Mouse (Mus musculus) heart, embryonic 13.5 days (tissue): ENCODE data around the gene Cops3. TPM values are rescaled to one million over a fixed set of nuclear protein-coding genes. Genes with fewer than 3 reads are reported as not detected.

Experiments
- ATAC-seq: fragments of 200-750 bp; cut with Nextera tagmentation; 2 replicates; pipeline ENCODE4 v1.8.0; 2017; ENCODE audit warnings: moderate TSS enrichment; ENCODE audit not compliant: insufficient number of reproducible peaks, low FRiP score, low TSS enrichment; ENCODE audit errors: extremely low read depth
- H3K27ac ChIP-seq: fragments of 300-500 bp; sonication (generic); replicated peaks from 2 replicates; pipeline ENCODE4 v1.5.1; 2015; ENCODE audit warnings: moderate library complexity, mild to moderate bottlenecking, inconsistent platforms
- H3K27me3 ChIP-seq: fragments of 300-500 bp; sonication (generic); replicated peaks from 2 replicates; pipeline ENCODE4 v1.6.1; 2015; ENCODE audit warnings: mild to moderate bottlenecking, inconsistent platforms
- H3K36me3 ChIP-seq: fragments of 300-500 bp; sonication (generic); 2 replicates; pipeline ENCODE4 v1.6.1; 2015; ENCODE audit warnings: mild to moderate bottlenecking, inconsistent platforms
- H3K4me1 ChIP-seq: fragments of 300-500 bp; sonication (generic); 2 replicates; pipeline ENCODE4 v1.6.1; 2015; ENCODE audit warnings: inconsistent platforms
- H3K4me2 ChIP-seq: fragments of 300-500 bp; sonication (generic); 2 replicates; pipeline ENCODE4 v1.6.1; 2015; ENCODE audit warnings: inconsistent platforms, mild to moderate bottlenecking, moderate library complexity
- H3K4me3 ChIP-seq: fragments of 300-500 bp; sonication (generic); 2 replicates; pipeline ENCODE4 v1.5.1; 2015; ENCODE audit warnings: moderate library complexity, mild to moderate bottlenecking, inconsistent platforms
- H3K9ac ChIP-seq: fragments of 300-500 bp; sonication (generic); 2 replicates; pipeline ENCODE4 v1.6.1; 2015; ENCODE audit warnings: inconsistent platforms, mild to moderate bottlenecking, moderate library complexity
- H3K9me3 ChIP-seq: fragments of 300-500 bp; sonication (generic); 2 replicates; pipeline ENCODE4 v1.6.1; 2016; ENCODE audit warnings: inconsistent platforms
- WGBS: fragments of 180-500 bp; shearing (Covaris S2); methylation state at CpG from one replicate; pipeline ENCODE4 v1.1.7; 2015; ENCODE audit warnings: mixed read lengths; 5-methylcytosine and 5-hydroxymethylcytosine counted together
- polyA plus RNA-seq: library from polyadenylated mRNA; unstranded; fragments of >200 nt; fragmentation: Nextera tagmentation; extraction: Ambion mirVana; gene quantifications from 2 replicates; pipeline ENCODE4 v1.2.1, GENCODE M21; 2015

Cops3 gene
- polyA plus RNA-seq, 1 experiment from 2014 or later = 152 TPM

DNA sequence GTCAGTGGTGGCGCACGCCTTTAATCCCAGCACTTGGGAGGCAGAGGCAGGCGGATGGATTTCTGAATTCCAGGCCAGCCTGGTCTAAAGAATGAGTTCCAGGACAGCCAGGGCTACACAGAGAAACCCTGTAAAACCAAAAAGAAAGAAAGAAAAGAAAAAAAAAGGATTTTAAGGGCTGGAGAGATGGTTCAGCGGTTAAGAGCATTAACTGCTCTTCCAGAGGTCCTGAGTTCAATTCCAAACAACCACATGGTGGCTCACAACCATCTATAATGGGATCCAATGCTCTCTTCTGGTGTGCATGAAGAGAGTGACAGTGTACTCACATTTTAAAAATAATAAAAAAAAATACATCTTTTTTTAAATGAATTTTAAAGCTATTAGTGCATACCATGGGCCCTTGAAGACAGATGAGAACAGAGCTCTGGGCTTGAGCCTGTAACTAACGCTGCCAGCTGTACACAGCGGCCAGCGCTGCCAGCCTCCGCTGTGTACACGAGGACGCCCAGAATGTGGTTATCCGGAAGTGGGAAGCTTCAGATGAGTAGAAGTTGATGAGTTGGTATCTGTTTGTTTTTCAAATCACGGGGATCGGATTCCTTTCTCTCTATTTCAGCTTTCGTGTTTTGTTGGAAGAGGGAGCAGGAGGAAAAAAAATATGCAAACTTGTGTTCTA lies 29.0 kb downstream of the Cops3 start:
- Histone ChIP-seq H3K36me3 (peaks cover 27% of the 10 kb centered on the region), H3K4me2 (peak overlapping the region; percentile 79), H3K27ac (peak overlapping the region; percentile 96), H3K4me3 (peak overlapping the region; percentile 61), H3K9me3 (no peaks in the 10 kb centered on the region), H3K4me1 (peaks cover 28% of the 10 kb centered on the region), H3K9ac (peak overlapping the region; percentile 93), H3K27me3 (no peaks in the 10 kb centered on the region)
- 56% methylated on average over 14 of the region's 14 CpGs for WGBS
- no peak for ATAC-seq

DNA sequence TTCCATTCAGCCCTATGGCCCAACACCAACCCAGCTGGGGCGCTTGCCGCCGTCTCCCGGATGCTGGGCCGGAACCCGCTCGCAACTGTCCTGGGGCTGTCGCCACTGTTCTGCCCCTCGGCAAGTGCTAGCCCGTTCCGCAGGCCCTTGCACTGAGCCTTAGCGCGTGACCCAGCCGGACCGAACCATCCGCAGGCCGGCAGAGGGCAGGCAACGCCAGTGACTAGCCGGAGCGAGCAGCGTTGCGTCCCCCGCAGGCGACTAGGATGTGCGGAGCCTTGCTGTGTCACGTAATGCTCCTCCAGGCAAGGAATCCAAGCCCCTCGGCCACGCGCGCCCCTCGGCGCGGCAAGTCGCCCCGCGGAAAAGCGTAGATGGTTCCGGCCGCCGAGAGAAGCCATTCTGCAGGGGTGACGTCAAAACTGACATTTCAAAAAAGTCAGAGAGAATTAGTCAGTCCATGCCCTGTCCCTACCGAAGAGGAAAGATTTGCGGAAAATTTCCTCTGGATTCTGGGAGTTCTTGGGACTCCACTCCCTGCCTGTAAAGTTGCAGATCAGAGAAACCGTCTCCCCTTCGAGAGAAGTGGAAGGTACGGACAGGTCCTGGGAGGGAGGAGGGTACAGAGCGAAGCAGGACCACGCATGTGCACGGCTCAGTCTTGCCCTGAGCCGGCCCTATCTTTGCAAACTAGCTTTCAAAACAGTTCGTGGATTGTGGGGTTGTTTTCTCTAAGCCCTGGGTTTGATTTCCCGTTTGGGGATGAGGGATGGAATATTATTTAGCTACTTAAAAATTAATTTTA lies 29.8 kb downstream of the Cops3 start, which contains the start of gene Flcn:
Gene Flcn (minus strand): TSS at position 347 of the 805 bp plus-strand sequence.
- Histone ChIP-seq H3K27ac (peak within 1 kb of the TSS; percentile 96), H3K9me3 (no peaks in the 10 kb centered on the region), H3K9ac (peak within 1 kb of the TSS; percentile 93), H3K36me3 (peaks cover 31% of the 10 kb centered on the region), H3K4me3 (peak within 1 kb of the TSS; percentile 61), H3K4me2 (peak within 1 kb of the TSS; percentile 79), H3K4me1 (peaks cover 28% of the 10 kb centered on the region), H3K27me3 (no peaks in the 10 kb centered on the region)
- ATAC-seq = peak; percentile 90
- WGBS = under 1% methylated on average over 52 of the region's 52 CpGs

DNA sequence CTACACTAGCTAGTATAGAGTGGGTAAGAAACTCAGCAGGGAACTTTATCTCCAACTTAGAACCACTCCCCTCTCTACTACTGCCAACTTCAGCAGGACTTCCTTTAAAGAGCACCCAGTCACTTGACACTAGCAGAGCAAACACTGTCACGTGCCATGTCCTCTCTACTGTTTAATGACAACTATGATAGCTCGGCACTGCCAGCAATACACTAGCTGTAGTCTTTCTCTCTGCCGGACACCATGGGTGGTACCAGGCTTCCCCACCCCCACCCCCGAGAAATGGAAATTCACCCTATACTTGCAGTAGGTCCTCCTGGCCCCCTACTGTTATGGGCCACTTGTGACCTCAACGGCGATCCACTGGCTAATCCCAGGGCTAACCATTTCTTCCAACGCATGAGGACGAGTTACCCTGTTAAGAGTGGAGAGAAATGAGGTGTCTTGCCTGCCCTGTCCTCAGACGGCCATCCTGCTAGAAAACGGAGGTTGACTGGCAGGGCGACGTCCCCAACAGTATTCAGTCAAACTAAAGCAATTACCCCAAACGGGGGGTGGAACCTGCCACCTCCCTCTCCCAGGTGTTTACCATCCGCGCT lies 30.5 kb downstream of the Cops3 start:
- Histone ChIP-seq H3K27me3 (no peaks in the 10 kb centered on the region), H3K4me2 (peak overlapping the region; percentile 79), H3K9me3 (no peaks in the 10 kb centered on the region), H3K9ac (peak overlapping the region; percentile 93), H3K36me3 (peaks cover 38% of the 10 kb centered on the region), H3K4me3 (peak overlapping the region; percentile 61), H3K27ac (peak overlapping the region; percentile 96), H3K4me1 (peaks cover 28% of the 10 kb centered on the region)
- ATAC-seq = peak; percentile 48
- under 1% methylated on average over 15 of the region's 15 CpGs for WGBS

DNA sequence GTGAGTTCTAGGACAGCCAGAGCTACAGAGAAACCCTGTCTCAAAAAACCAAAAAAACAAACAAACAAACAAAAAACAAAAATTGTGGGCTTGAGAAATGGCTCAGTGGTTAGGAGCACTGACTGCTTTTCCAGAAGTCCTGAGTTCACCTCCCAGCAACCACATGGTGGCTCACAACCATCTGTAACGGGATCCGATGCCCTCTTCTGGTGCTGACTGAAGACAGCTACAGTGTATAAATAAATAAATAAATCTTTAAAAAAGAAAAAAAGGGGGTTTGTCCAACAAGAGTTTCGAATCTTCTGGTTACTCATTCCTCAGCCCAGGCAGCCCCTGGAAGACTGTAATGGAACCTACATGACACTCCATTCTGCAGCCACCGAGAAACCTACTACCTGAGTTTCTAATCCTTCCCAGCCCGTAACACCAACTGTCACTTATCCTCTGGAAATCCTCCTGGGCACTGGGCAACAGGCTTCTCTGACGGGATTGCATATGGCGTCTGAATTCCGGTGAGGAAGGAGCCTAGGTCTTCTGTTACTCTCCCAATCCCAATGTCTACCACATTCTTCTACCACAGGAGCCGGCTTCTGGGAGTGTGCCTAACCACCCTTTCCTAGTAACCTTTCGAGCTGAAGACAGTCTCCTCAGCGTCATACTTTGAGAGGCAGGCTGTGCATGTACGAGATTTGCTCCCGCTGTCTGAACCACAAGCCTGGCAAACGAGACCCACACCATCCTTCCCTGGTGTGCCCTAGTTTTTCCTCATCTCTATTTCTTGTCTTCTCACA lies 31.3 kb downstream of the Cops3 start:
- Histone ChIP-seq H3K9me3 (no peaks in the 10 kb centered on the region), H3K27me3 (no peaks in the 10 kb centered on the region), H3K27ac (peak overlapping the region; percentile 96), H3K9ac (peak overlapping the region; percentile 93), H3K4me2 (peak overlapping the region; percentile 79), H3K4me3 (peak overlapping the region; percentile 61), H3K4me1 (peaks cover 28% of the 10 kb centered on the region), H3K36me3 (peaks cover 46% of the 10 kb centered on the region)
- 61% methylated on average over 14 of the region's 14 CpGs for WGBS
- ATAC-seq = no peak

DNA sequence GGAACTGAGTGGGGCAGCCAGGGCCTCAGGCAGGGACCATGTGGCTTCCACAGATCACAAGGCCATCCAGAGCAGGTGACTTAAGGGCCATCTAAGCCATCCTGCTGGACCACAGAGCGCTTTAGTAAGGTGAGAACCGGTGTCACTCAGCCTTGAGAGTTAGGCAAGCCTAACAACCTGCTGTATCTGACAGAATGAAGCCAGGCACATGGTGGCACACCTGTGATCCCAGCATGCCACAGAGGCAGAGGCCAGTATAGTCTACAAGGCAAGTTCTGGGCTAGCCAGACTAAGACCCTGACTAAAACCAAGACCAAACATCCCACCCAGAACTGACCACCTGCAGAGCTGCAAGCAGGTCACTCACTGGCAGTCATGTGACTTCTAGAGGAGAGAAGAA lies 34.0 kb downstream of the Cops3 start:
- Histone ChIP-seq H3K36me3 (peaks cover 73% of the 10 kb centered on the region), H3K4me3 (no peak overlapping the region), H3K27ac (no peak overlapping the region), H3K9me3 (no peaks in the 10 kb centered on the region), H3K4me1 (peaks cover 18% of the 10 kb centered on the region), H3K9ac (0 out of 2 replicates have a peak overlapping the region, but pooled peaks have one; percentile 33), H3K4me2 (no peak overlapping the region), H3K27me3 (no peaks in the 10 kb centered on the region)
- 91% methylated on average over 2 of the region's 2 CpGs for WGBS
- no peak for ATAC-seq

DNA sequence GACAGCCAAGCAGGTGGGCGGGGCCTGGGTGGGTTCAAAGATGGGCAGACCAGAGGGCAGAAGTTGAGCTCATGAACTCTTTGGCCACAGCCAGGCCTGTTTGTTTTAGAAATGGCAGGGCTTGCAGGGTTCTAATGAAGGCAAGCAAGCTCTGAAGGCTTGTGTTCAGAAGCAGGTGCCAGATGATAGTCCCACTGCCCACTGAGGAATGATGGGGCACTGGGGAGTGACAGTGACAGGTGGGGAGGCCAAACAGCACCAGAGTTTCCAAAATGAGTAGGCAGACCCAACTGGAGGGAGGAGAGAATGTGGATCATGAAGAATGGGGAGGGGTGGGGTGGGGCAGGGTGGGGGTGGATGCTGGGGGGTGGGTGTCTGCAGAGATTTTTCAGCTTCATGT lies 34.4 kb downstream of the Cops3 start:
- Histone ChIP-seq H3K4me1 (peaks cover 16% of the 10 kb centered on the region), H3K9me3 (no peaks in the 10 kb centered on the region), H3K27me3 (no peaks in the 10 kb centered on the region), H3K36me3 (peaks cover 77% of the 10 kb centered on the region), H3K9ac (no peak overlapping the region), H3K4me2 (no peak overlapping the region), H3K27ac (no peak overlapping the region), H3K4me3 (no peak overlapping the region)
- 86% methylated on average over 1 of the region's 1 CpGs for WGBS
- ATAC-seq = no peak

DNA sequence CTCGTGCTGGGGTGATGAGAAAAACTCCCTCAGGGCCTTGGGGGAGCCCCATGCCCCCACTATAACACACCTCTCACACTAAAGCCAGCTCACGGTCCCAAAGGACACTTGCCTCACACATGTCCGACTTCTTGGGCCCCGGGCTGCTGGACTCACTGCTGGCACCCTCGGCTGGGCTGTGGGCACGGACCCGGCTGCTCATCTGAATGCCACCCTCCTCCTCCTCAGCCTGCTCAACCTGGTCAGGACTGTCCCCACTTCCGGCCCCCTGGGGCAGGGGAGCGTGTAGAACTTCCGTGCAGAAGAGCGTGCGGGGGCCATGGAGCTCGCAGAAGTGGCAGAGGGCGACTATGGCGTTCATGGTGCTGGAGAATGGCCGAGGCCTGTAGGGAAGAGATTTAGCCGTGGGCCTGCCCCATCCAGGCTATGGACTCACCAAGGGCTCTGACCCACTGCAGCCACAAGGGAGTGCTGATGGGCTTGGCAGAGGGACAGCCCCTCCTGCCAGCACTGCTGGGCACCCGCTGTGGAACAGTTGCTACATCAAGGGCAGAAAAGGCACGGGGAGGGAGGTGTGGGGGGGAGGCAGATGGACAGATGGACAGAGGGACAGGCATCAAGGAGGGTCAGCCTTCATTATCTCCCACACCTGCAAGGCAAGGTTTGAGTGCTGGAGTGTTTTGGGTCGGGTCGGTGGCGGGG lies 35.1 kb downstream of the Cops3 start:
- Histone ChIP-seq H3K4me1 (peaks cover 16% of the 10 kb centered on the region), H3K36me3 (peaks cover 84% of the 10 kb centered on the region), H3K4me3 (no peak overlapping the region), H3K27me3 (no peaks in the 10 kb centered on the region), H3K4me2 (no peak overlapping the region), H3K9ac (no peak overlapping the region), H3K9me3 (no peaks in the 10 kb centered on the region), H3K27ac (no peak overlapping the region)
- no peak for ATAC-seq
- WGBS = 87% methylated on average over 22 of the region's 22 CpGs

DNA sequence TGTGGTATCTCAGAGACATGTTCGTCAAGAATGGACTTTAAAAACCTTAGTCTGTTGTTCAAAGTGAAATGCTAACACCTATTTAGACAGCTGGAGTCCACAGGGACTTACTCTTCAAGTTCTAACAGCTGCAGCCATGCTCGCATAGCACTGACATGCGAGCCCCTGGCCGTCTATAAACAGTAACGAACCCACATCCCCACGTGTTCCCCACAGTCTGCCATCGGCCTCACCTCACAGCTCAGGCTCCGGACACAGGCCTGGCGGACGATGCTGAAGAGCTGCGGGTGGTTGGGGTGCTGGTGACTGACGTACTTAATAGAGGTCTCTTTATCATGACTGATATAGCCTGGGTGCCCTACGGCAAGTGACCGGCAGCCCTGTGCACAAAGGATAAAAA lies 36.1 kb downstream of the Cops3 start:
- Histone ChIP-seq H3K4me3 (no peak overlapping the region), H3K9ac (no peak overlapping the region), H3K4me2 (no peak overlapping the region), H3K9me3 (no peaks in the 10 kb centered on the region), H3K27me3 (no peaks in the 10 kb centered on the region), H3K36me3 (peaks cover 94% of the 10 kb centered on the region), H3K27ac (no peak overlapping the region), H3K4me1 (peaks cover 10% of the 10 kb centered on the region)
- 75% methylated on average over 14 of the region's 14 CpGs for WGBS
- no peak for ATAC-seq

DNA sequence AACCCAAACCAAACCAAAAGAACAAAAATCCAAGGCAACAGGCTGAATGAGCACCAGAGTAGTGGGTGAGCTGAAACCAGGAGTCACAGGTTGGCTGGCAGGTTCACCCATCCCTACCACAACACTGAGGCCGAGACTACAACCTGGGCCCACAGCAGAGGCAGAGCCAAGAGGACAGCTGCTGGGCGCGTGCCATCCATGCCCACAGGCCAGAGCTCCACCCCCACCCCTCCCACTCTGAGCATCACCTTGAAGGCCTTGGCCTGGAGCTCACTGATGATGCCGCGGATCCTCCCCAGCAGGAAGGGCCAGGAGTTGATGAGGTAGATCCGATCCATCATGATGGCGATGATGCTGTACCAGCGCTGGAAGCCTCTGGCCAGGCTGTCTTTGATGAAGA lies 37.8 kb downstream of the Cops3 start:
- Histone ChIP-seq H3K9me3 (no peaks in the 10 kb centered on the region), H3K4me2 (no peak overlapping the region), H3K9ac (no peak overlapping the region), H3K4me1 (no peaks in the 10 kb centered on the region), H3K36me3 (peaks cover 100% of the 10 kb centered on the region), H3K27me3 (no peaks in the 10 kb centered on the region), H3K27ac (no peak overlapping the region), H3K4me3 (no peak overlapping the region)
- WGBS = 92% methylated on average over 8 of the region's 8 CpGs
- ATAC-seq = no peak

DNA sequence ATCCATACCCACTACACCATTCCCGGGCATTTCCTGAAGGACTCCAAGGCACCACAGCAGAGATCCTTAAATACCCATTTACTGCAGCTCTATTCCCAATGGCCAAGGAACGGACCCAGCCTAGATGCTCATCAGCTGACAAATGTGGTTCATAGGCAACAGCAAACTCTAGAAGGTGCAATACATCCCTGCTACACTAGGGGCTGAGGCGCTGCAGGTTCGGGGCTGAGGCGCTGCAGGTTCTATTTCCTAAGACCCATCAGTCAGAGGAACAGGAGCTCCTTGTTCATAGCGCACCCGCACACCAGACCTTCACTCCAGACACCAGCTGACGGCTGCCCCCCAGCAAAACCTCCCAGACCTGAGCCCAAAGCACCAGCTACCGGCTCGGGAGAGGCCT lies 39.2 kb downstream of the Cops3 start:
- Histone ChIP-seq H3K9me3 (no peaks in the 10 kb centered on the region), H3K27me3 (no peaks in the 10 kb centered on the region), H3K27ac (no peak overlapping the region), H3K36me3 (peaks cover 100% of the 10 kb centered on the region), H3K4me3 (no peak overlapping the region), H3K4me2 (no peak overlapping the region), H3K9ac (no peak overlapping the region), H3K4me1 (no peaks in the 10 kb centered on the region)
- 88% methylated on average over 10 of the region's 10 CpGs for WGBS
- no peak for ATAC-seq
